Mouse (Mus musculus) kidney, postnatal 0 days (tissue): ENCODE data around the gene Wdr90. TPM values are rescaled to one million over a fixed set of nuclear protein-coding genes. Genes with fewer than 3 reads are reported as not detected.
A peak's percentile ranks its signal among the peaks of the same experiment; 100 is the strongest.

Experiments
- ATAC-seq: fragments of 200-750 bp; cut with Nextera tagmentation; replicated peaks from 2 replicates; pipeline ENCODE4 v1.8.0; 2017; ENCODE audit warnings: low read depth, moderate number of reproducible peaks, moderate TSS enrichment, moderate library complexity; ENCODE audit not compliant: low FRiP score
- DNase-seq: peaks from one replicate; pipeline ENCODE4 v3.0.0-alpha.2; 2016; ENCODE audit warnings: low spot score
- H3K27ac ChIP-seq: fragments of 300-500 bp; sonication (generic); 2 replicates; pipeline ENCODE4 v1.5.1; 2014; ENCODE audit warnings: mild to moderate bottlenecking
- H3K27me3 ChIP-seq: fragments of 300-500 bp; sonication (generic); 2 replicates; pipeline ENCODE4 v1.6.1; 2014; ENCODE audit warnings: low read length, mixed read lengths; ENCODE audit not compliant: insufficient read depth
- H3K36me3 ChIP-seq: fragments of 300-500 bp; sonication (generic); 2 replicates; pipeline ENCODE4 v1.6.1; 2014; ENCODE audit warnings: low read length, mixed read lengths; ENCODE audit not compliant: insufficient read depth
- H3K4me1 ChIP-seq: fragments of 300-500 bp; sonication (generic); replicated peaks from 2 replicates; pipeline ENCODE4 v1.6.1; 2014; ENCODE audit warnings: antibody characterized with exemption, low read length, mixed read lengths; ENCODE audit not compliant: insufficient read depth
- H3K4me2 ChIP-seq: fragments of 300-500 bp; sonication (generic); 2 replicates; pipeline ENCODE4 v1.6.1; 2014; ENCODE audit warnings: mild to moderate bottlenecking, low read length, moderate library complexity, mixed read lengths
- H3K4me3 ChIP-seq: fragments of 300-500 bp; sonication (generic); replicated peaks from 2 replicates; pipeline ENCODE4 v1.5.1; 2014; ENCODE audit warnings: low read depth, low read length
- H3K9ac ChIP-seq: fragments of 300-500 bp; sonication (generic); 2 replicates; pipeline ENCODE4 v1.6.1; 2014; ENCODE audit warnings: low read depth, low read length
- H3K9me3 ChIP-seq: fragments of 300-500 bp; sonication (generic); replicated peaks from 2 replicates; pipeline ENCODE4 v1.6.1; 2016; ENCODE audit warnings: low read length, inconsistent platforms, mixed read lengths
- CTCF ChIP-seq: IDR thresholded peaks from 2 replicates; pipeline ENCODE4 v1.5.1; 2016; ENCODE audit warnings: antibody characterized with exemption, low read depth, mild to moderate bottlenecking, moderate library complexity
- WGBS: fragments of 180-500 bp; shearing (Covaris S2); extraction: QIAGEN DNeasy Blood & Tissue Kit; methylation state at CpG from one replicate; pipeline ENCODE4 v1.1.7; 2014; 5-methylcytosine and 5-hydroxymethylcytosine counted together
- polyA plus RNA-seq: library from polyadenylated mRNA; unstranded; fragments of >200 nt; fragmentation: Nextera tagmentation; extraction: Ambion mirVana; gene quantifications from 2 replicates; pipeline ENCODE4 v1.2.1, GENCODE M21; 2015

Gene Wdr90
- polyA plus RNA-seq, 1 experiment from 2014 or later, result 10.6 TPM

DNA sequence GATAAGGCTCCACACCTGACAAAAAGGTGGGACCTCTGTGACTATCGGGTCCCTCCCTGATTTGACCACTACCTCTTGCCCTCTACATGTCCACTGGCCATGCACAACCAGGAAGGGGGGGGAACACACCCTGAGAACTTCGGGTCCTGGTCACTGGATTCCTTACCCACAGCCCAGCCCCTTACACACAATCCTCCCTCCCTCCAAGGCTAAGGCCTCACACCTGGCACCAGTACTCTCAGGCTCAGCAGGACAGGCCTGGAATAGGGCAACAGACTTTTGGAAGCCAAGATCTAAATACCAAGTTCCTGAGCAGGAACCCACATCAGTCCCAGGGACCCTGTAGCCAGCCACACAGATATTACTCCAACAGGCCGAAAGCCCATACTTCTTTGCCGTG is 22.4 kb downstream of the Wdr90 start:
- H3K27ac ChIP-seq, result peak overlapping the region; percentile 26
- no peak for DNase-seq

DNA sequence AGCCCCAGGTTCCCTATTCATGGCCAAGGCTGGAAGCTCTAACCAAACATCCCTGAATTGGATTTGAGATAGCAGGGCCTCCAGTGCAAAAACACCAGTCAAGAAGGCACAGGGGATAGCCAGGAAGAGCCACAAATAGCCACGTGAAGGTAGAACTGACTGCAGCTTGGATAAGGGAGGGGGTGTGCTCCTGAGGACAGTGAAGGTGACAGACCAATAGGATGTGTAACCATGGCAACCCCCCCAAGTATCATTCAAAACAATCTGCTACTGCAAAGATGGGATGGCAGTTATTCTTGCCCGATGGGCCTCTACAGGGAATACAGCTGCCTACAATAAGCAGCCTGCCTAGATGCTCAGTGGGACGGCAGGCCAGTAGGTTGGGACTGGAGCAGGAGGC is 23.8 kb downstream of the Wdr90 start:
- H3K4me1 ChIP-seq, result peaks cover 34% of the 10 kb centered on the region
- H3K27ac ChIP-seq, result peak overlapping the region; percentile 84; the same call in 1 of the 2 replicates
- H3K27me3 ChIP-seq, result no peaks in the 10 kb centered on the region
- peak overlapping the region; percentile 78; the same call in 1 of the 2 replicates for H3K4me2 ChIP-seq
- no peak for TF ChIP-seq CTCF
- H3K9me3 ChIP-seq, result no peaks in the 10 kb centered on the region
- H3K36me3 ChIP-seq, result peaks cover 42% of the 10 kb centered on the region
- 58% methylated on average over 3 of the region's 3 CpGs for WGBS
- no peak overlapping the region for H3K4me3 ChIP-seq
- ATAC-seq, result no peak
- DNase-seq, result no peak
- H3K9ac ChIP-seq, result 0 out of 2 replicates have a peak overlapping the region, but pooled peaks have one; percentile 64

More for the DNA sequence above, 22.4 kb downstream of the Wdr90 start:
- H3K9me3 ChIP-seq, result no peaks in the 10 kb centered on the region
- H3K4me1 ChIP-seq, result peaks cover 39% of the 10 kb centered on the region
- H3K9ac ChIP-seq, result no peak overlapping the region
- WGBS, result 93% methylated on average over 4 of the region's 4 CpGs
- no peak for ATAC-seq
- H3K4me3 ChIP-seq, result no peak overlapping the region
- no peak for TF ChIP-seq CTCF
- H3K4me2 ChIP-seq, result no peak overlapping the region
- H3K36me3 ChIP-seq, result peaks cover 42% of the 10 kb centered on the region
- H3K27me3 ChIP-seq, result no peaks in the 10 kb centered on the region

DNA sequence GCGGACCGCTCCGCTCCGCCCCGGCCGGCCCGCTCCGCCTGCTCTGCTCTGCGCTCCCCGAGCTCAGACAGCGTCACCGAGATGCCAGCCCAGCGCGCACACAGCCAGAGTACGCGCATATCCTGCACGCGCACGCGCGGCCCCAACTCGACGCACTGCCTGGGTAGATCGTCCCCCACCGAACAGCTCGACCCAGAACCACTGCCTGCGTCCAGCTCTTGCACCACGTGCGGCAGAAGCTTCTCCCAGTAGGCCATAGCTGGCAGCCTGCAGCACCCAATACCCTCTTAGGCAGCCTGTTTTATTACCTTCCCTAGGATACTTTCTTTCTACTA is 24.3 kb downstream of the Wdr90 start, which contains the start of gene Rhbdl1:
TSS of gene Rhbdl1 (minus strand) at position 220 of the 335 bp plus-strand sequence.
- no peak; the same call in 1 of the 2 replicates for ATAC-seq
- 2% methylated on average over 29 of the region's 29 CpGs for WGBS
- no peak for TF ChIP-seq CTCF
- peak within 1 kb of the TSS; percentile 78 for H3K4me2 ChIP-seq
- no peaks in the 10 kb centered on the region for H3K27me3 ChIP-seq
- peak within 1 kb of the TSS; percentile 64 for H3K9ac ChIP-seq
- peak within 1 kb of the TSS; percentile 34 for H3K4me3 ChIP-seq
- H3K27ac ChIP-seq, result peak within 1 kb of the TSS; percentile 84
- H3K36me3 ChIP-seq, result peaks cover 38% of the 10 kb centered on the region
- DNase-seq, result peak; percentile 53
- peaks cover 35% of the 10 kb centered on the region for H3K4me1 ChIP-seq
- no peaks in the 10 kb centered on the region for H3K9me3 ChIP-seq

DNA sequence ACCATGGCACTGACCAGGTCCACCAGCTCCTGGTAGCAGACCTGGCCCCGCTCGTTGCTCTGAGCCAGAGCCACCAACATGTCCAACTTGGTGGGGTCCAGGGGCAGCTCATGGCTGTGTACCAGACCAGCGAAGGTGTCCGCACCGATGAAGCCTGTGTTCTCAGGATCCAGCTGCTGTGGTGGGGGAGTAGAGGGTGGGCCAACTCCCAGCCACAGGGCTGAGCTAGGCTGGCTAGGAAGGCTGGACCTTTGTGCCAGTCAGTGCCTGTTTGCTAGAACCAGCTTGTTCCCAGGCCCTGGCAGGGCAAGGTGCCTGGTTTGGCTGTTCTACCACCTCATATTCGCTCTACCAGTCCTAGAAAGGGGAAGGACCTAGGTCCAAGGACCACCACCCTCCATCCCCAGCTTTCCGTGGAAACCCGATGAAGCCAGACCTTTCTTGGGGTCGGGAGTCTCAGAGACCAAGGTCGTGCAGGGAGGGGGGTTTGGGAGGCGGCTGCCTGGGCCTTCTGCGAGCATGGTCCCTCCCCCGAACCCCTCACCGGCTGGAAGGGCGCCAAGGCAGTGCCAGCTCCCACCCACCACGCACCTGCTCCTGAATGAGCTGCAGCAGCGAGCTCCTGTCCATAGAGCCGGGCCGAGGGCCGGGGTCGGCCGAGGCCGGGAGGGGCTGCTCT is 24.8 kb downstream of the Wdr90 start:
- peak overlapping the region; percentile 78 for H3K4me2 ChIP-seq

DNA sequence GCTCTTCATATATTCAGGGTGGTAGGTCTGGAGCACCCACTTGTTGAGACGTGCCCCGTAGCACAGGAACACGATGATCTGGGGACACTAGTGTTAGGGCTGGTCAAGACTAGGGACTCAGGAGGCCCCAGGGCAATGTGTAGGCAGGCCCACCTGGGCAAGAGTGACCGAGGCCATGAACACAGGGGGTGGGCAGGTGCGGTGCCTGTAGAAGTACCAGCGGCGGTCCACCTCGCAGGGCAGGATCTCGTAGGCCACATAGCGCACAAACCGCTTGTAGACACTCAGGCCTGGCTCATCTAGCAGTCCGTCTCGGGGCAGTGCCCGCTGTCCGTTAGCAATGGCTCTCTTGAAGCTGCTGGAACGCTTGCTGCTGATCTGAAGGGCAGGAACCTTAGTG is 25.5 kb downstream of the Wdr90 start:
- WGBS, result 86% methylated on average over 16 of the region's 16 CpGs
- Histone ChIP-seq H3K9ac (no peak overlapping the region), H3K4me2 (no peak overlapping the region), H3K4me1 (peaks cover 45% of the 10 kb centered on the region), H3K27me3 (no peaks in the 10 kb centered on the region), H3K27ac (peak overlapping the region; percentile 84), H3K4me3 (no peak overlapping the region), H3K36me3 (peaks cover 33% of the 10 kb centered on the region), H3K9me3 (no peaks in the 10 kb centered on the region)
- no peak for TF ChIP-seq CTCF
- no peak for ATAC-seq
- DNase-seq, result no peak

More for the DNA sequence above, 24.8 kb downstream of the Wdr90 start:
- ATAC-seq (no peak; the same call in 1 of the 2 replicates), DNase-seq (no peak)
- Histone ChIP-seq H3K9me3 (no peaks in the 10 kb centered on the region), H3K4me1 (peaks cover 40% of the 10 kb centered on the region), H3K27me3 (no peaks in the 10 kb centered on the region), H3K27ac (peak overlapping the region; percentile 84), H3K36me3 (peaks cover 33% of the 10 kb centered on the region), H3K4me3 (peak overlapping the region; percentile 34), H3K9ac (peak overlapping the region; percentile 64)
- 14% methylated on average over 23 of the region's 23 CpGs for WGBS
- no peak for TF ChIP-seq CTCF

DNA sequence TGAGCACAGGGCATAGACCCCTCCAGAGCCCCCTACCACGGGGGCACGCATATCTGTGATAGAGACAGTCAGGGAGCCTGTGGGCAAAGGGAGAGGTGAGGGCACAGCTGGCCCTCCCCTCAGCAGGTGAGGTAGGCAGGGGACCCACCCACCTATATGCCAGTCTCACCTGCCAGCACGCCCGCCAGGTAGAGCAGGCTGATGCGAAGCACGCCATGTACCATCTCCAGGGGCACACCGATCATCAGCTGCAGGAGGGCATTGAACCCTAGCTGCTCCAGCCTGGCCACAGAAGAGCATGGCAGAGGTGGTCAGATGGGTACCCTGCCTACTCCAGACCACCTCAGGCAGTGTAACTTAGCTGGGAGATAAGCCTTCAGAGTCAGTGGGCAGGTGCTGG is 26.0 kb downstream of the Wdr90 start:
- H3K27ac ChIP-seq, result no peak overlapping the region
- peak overlapping the region; percentile 76; the same call in 1 of the 2 replicates for H3K9ac ChIP-seq
- peak overlapping the region; percentile 92 for H3K4me2 ChIP-seq
- no peak overlapping the region for H3K4me3 ChIP-seq
- no peak for TF ChIP-seq CTCF
- peaks cover 33% of the 10 kb centered on the region for H3K36me3 ChIP-seq
- H3K9me3 ChIP-seq, result no peaks in the 10 kb centered on the region
- no peaks in the 10 kb centered on the region for H3K27me3 ChIP-seq
- H3K4me1 ChIP-seq, result peaks cover 45% of the 10 kb centered on the region
- DNase-seq (no peak), ATAC-seq (no peak)
- WGBS, result 94% methylated on average over 7 of the region's 7 CpGs
